Mouse (Mus musculus) forebrain, postnatal 0 days (tissue): Measurements from ENCODE around the gene Arih2. TPM values are rescaled to one million over a fixed set of nuclear protein-coding genes. Genes with fewer than 3 reads are reported as not detected.
A peak's percentile ranks its signal among the peaks of the same experiment; 100 is the strongest.
"Not testable (repeated sequence)": the region's sequence is repeated elsewhere in the genome, so short reads cannot be mapped to it uniquely, and the experiment has no call there.

Experiments
- ATAC-seq: fragments of 200-750 bp; cut with Nextera tagmentation; 2 replicates; pipeline ENCODE4 v1.8.0; 2017; ENCODE audit warnings: mild to moderate bottlenecking, moderate library complexity
- DNase-seq: peaks from one replicate; pipeline ENCODE4 v3.0.0-alpha.2; 2015
- H3K27ac ChIP-seq: fragments of 300-500 bp; sonication (generic); 2 replicates; pipeline ENCODE4 v1.5.1; 2014; ENCODE audit warnings: low read depth, mild to moderate bottlenecking, antibody characterized with exemption, low read length, moderate library complexity, mixed read lengths
- H3K27me3 ChIP-seq: fragments of 300-500 bp; sonication (generic); 2 replicates; pipeline ENCODE4 v1.6.1; 2014; ENCODE audit warnings: mild to moderate bottlenecking, low read length, mixed read lengths; ENCODE audit not compliant: insufficient read depth
- H3K36me3 ChIP-seq: fragments of 300-500 bp; sonication (generic); 2 replicates; pipeline ENCODE4 v1.6.1; 2014; ENCODE audit warnings: mild to moderate bottlenecking, moderate library complexity; ENCODE audit not compliant: insufficient read depth
- H3K4me1 ChIP-seq: fragments of 300-500 bp; sonication (generic); 2 replicates; pipeline ENCODE4 v1.6.1; 2014; ENCODE audit warnings: antibody characterized with exemption; ENCODE audit not compliant: insufficient read depth
- H3K4me2 ChIP-seq: fragments of 300-500 bp; sonication (generic); 2 replicates; pipeline ENCODE4 v1.6.1; 2014; ENCODE audit warnings: low read depth, mild to moderate bottlenecking, moderate library complexity
- H3K4me3 ChIP-seq: fragments of 300-500 bp; sonication (generic); 2 replicates; pipeline ENCODE4 v1.5.1; 2014; ENCODE audit warnings: low read depth, low read length, mixed read lengths
- H3K9ac ChIP-seq: fragments of 300-500 bp; sonication (generic); 2 replicates; pipeline ENCODE4 v1.6.1; 2014; ENCODE audit warnings: mild to moderate bottlenecking
- H3K9me3 ChIP-seq: fragments of 300-500 bp; sonication (generic); 2 replicates; pipeline ENCODE4 v1.6.1; 2016; ENCODE audit warnings: low read length
- CTCF ChIP-seq: sonication (generic); IDR thresholded peaks from 2 replicates; pipeline ENCODE4 v1.5.1; 2016; ENCODE audit warnings: antibody characterized with exemption, control low read depth, low read depth
- WGBS: fragments of 180-500 bp; shearing (Covaris S2); extraction: QIAGEN DNeasy Blood & Tissue Kit; methylation state at CpG from one replicate; pipeline ENCODE4 v1.1.7; 2014; 5-methylcytosine and 5-hydroxymethylcytosine counted together
- polyA plus RNA-seq: library from polyadenylated mRNA; unstranded; fragments of >200 nt; fragmentation: Nextera tagmentation; extraction: Ambion mirVana; gene quantifications from 2 replicates; pipeline ENCODE4 v1.2.1, GENCODE M21; 2015
- total RNA-seq: library from RNA; depleted of rRNA; stranded (reverse); fragments of >200 nt; gene quantifications from 2 replicates; pipeline ENCODE4 v1.2.3, GENCODE M21; 2014

Gene Arih2
- total and polyA plus RNA-seq, 2 experiments from 2014 or later = 40.3 to 70.9 TPM

DNA sequence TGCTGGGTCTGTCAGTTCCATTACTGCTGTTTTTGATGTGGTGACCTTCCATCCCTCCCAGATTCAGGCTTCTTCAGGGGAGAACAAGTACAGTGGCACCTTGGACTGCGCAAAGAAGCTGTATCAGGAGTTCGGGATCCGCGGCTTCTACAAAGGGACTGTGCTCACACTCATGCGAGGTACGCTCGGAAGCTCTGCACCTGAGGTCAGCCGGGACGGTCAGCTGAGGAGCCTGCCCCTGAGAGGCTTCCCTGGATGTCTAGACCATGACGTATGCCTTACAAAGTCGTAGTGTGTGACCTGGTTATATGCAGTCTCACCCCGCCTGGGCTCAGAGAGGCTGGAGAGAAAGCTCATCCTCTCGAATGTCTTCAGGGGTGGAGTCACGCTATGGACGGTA is 30.8 kb upstream of the Arih2 start:
- Histone ChIP-seq H3K9ac (no peak overlapping the region), H3K4me3 (no peak overlapping the region), H3K4me1 (no peaks in the 10 kb centered on the region), H3K9me3 (no peaks in the 10 kb centered on the region), H3K27me3 (no peaks in the 10 kb centered on the region), H3K36me3 (peaks cover 20% of the 10 kb centered on the region), H3K27ac (no peak overlapping the region), H3K4me2 (no peak overlapping the region)
- no peak for DNase-seq
- no peak for ATAC-seq
- 93% methylated on average over 15 of the region's 15 CpGs for WGBS
- no peak for TF ChIP-seq CTCF

DNA sequence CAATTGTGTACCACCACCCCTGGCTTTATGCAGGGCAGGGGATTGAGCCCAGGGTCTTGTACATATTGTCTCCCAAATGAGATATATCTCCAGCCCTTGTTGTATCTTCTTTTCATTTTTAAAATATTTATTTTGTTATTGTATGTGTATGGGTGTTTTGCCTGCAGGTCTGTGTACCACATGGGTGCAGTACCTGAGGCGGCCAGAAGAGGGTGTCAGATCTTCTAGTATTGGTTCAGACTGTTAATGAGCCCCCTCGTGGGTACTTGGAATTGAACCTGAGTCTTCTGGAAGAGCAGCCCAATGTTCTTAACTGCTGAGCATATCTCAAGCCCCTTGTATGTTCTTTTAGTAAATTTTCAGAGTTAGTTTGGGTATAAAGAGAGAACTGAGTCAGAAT is 24.0 kb upstream of the Arih2 start:
- Histone ChIP-seq H3K4me3 (no peak overlapping the region), H3K36me3 (peaks cover 11% of the 10 kb centered on the region), H3K27ac (no peak overlapping the region), H3K9me3 (no peaks in the 10 kb centered on the region), H3K4me1 (no peaks in the 10 kb centered on the region), H3K4me2 (no peak overlapping the region), H3K9ac (no peak overlapping the region), H3K27me3 (no peaks in the 10 kb centered on the region)
- TF ChIP-seq CTCF = peak; percentile 46
- WGBS = 44% methylated on average over 2 of the region's 2 CpGs
- DNase-seq (no peak), ATAC-seq (no peak)

DNA sequence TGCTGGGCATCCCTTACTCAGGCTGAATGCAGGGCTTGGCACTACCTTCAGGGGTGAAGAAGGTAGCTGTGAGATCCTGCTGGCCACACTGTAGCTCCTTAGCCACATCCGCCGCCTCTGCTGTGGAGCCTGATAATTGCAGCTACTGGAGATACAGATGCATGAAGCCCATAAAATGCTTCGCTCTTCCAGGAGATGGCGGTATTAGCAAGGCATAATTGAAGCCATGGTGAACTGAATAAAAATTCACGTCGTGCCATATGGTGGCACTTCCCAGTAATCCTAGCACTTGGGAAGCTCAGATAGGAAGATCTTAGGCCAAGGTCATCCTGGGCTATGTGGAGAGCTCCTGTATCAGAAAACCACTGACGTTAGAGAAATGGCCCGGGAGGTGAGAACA is 20.7 kb upstream of the Arih2 start:
- Histone ChIP-seq H3K4me1 (no peaks in the 10 kb centered on the region), H3K27me3 (no peaks in the 10 kb centered on the region), H3K4me3 (no peak overlapping the region), H3K36me3 (peaks cover 8% of the 10 kb centered on the region), H3K4me2 (no peak overlapping the region), H3K9ac (no peak overlapping the region), H3K27ac (no peak overlapping the region), H3K9me3 (no peaks in the 10 kb centered on the region)
- peak; percentile 27; the same call in 1 of the 2 replicates for ATAC-seq
- peak; percentile 72 for TF ChIP-seq CTCF
- WGBS = 52% methylated on average over 8 of the region's 8 CpGs
- DNase-seq = peak; percentile 56

DNA sequence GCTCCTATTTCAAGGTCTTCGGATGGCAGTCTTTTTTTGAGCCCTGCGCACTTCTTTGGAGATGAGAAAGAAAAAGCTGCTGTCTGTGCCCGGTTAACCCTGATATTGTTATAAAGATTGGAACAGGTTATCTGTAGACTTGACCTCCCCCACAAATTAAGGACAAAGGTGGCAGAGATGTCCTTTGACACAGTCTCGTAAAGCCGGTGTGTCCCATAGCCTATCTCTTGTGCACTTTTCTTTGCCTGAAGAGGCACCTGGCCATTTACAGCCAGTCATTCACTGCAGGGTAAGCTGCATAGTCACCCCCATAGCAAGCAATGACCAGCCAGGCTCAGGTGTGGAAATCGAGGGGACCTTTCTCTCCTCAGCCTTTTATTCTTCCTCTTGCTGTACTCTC is 13.5 kb upstream of the Arih2 start:
- Histone ChIP-seq H3K4me2 (peak overlapping the region; percentile 78), H3K4me3 (peak overlapping the region; percentile 61), H3K27me3 (no peaks in the 10 kb centered on the region), H3K9ac (peak overlapping the region; percentile 55; the same call in 1 of the 2 replicates), H3K4me1 (0 out of 2 replicates have a peak, but pooled peaks cover 7% of the 10 kb centered on the region), H3K27ac (no peak overlapping the region), H3K9me3 (no peaks in the 10 kb centered on the region), H3K36me3 (no peaks in the 10 kb centered on the region)
- TF ChIP-seq CTCF = no peak
- 38% methylated on average over 6 of the region's 6 CpGs for WGBS
- no peak for DNase-seq
- no peak for ATAC-seq

DNA sequence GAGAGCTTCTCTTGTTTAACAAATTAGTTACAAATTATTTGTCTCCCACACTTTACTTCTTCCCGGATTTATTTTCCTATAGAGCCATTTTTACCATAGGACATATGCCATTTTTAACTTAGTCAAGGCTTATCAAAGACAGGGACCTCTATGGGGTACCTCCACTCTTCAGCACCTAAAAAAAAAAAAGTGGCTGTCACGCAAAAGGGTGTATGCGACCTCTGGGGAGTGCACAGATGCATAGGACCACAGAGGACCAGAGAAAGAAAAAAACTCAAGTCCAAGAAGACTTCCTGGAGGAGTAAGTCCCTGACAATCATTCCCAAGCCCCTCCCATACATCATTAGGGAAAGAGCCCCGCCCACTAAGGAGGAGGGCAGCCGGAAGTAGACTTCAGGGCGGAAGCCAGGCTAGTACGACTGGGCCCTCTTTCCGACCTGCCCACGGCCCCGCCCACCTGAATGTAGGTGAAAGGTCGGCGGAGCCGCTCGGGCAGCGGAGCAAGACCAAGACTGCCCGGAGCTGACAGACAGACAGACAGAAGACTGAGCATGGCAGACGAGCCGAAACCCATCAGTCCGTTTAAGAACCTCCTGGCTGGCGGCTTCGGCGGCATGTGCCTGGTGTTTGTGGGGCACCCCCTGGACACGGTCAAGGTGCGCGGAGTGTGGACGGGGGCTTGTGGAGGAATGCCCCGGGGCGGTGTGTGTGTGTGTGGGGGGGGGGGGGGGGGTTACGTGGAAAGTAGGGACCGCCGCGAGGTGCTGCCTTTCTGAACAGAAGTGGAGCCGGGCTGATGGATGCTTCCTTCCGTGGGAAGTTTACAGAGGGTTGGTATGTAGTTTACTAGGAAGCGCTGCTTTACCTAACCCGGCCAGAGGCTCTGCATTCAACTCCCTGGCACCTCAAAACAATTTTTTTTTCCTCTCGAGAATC is 12.8 kb upstream of the Arih2 start, which contains the start of gene Slc25a20:
Gene Slc25a20 (plus strand): TSS at position 412 of the 936 bp plus-strand sequence.
- 3% methylated on average over 35 of the region's 37 CpGs for WGBS
- Histone ChIP-seq H3K27me3 (no peaks in the 10 kb centered on the region), H3K9me3 (no peaks in the 10 kb centered on the region), H3K4me1 (0 out of 2 replicates have a peak, but pooled peaks cover 7% of the 10 kb centered on the region), H3K4me3 (peak within 1 kb of the TSS; percentile 61), H3K27ac (no peak within 1 kb of the TSS), H3K4me2 (peak within 1 kb of the TSS; percentile 78), H3K9ac (peak within 1 kb of the TSS; percentile 55), H3K36me3 (no peaks in the 10 kb centered on the region)
- ATAC-seq = peak; percentile 94
- TF ChIP-seq CTCF = no peak
- DNase-seq = peak; percentile 67

DNA sequence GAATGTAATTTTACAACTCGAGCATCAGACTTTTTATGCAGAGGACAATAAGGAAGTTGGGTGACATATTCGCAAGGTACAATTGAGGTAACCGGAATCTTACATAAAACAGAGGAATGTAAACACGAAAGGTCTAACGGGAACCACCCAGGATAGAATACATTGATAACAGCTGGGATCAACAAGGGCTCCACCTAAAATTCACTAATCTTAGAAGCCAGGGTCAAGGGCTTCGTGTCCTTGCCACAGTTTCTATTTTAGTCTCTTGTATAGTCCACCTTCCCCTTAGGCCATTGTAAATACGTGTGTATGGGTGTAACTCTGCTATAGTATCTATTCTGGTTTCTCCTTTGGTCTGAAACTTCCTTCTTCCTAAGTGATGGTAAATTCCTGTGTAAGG is 6.7 kb upstream of the Arih2 start:
- not testable (repeated sequence) for H3K4me2 ChIP-seq, H3K4me1 ChIP-seq, H3K27me3 ChIP-seq, H3K36me3 ChIP-seq, H3K4me3 ChIP-seq, ATAC-seq, H3K9me3 ChIP-seq, H3K9ac ChIP-seq, H3K27ac ChIP-seq, DNase-seq
- WGBS = 86% methylated on average over 7 of the region's 7 CpGs
